Mouse (Mus musculus): ENCODE measurements around the gene Nmnat3. TPM values are rescaled to one million over a fixed set of nuclear protein-coding genes. Genes with fewer than 3 reads are reported as not detected.

The Nmnat3 gene
- polyA plus RNA-seq, 1 experiment: 12.9 TPM

DNA sequence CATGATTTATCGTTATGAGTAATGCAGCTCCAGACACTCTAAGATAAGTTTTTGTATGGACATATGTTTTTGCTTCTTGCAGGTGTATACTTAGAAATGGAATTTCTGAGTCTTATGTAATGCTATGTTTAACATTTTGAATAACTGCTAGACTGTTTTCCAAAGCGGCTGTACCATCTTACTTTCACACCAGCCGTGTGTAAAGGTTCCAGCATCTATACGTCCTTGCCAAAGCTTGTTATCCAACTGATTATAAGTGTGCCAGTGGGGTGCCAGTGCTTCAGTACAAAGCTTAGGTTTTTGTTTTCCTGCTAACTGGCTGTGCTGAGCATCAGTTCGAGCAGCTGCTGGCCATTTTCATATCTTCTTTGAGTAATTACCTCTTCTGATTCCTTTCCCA, 22.3 kb upstream of the Nmnat3 start:
- Histone ChIP-seq H3K27ac (ENCODE audit: control insufficient read depth, insufficient read depth, low read length) (no peak overlapping the region), H3K4me1 (replicated peaks; ENCODE audit: control insufficient read depth, insufficient read depth, low read length) (no peaks in the 10 kb centered on the region), H3K27me3 (ENCODE audit: control insufficient read depth, insufficient read depth, low read length) (no peaks in the 10 kb centered on the region), H3K36me3 (ENCODE audit: control insufficient read depth, insufficient read depth, low read length) (no peaks in the 10 kb centered on the region), H3K4me3 (ENCODE audit: control insufficient read depth, insufficient read depth, low read length) (no peak overlapping the region)
- no peak for TF ChIP-seq CTCF (IDR thresholded peaks at IDR 0.05; ENCODE audit: borderline replicate concordance, control insufficient read depth, extremely low read depth, insufficient read depth, low read length, poor library complexity)
- TF ChIP-seq POLR2A (IDR thresholded peaks at IDR 0.05; ENCODE audit: control insufficient read depth, extremely low read depth, insufficient read depth, low read length, poor library complexity): no peak
- no peak for DNase-seq
- WGBS: 84% methylated on average over 5 of the region's 5 CpGs

DNA sequence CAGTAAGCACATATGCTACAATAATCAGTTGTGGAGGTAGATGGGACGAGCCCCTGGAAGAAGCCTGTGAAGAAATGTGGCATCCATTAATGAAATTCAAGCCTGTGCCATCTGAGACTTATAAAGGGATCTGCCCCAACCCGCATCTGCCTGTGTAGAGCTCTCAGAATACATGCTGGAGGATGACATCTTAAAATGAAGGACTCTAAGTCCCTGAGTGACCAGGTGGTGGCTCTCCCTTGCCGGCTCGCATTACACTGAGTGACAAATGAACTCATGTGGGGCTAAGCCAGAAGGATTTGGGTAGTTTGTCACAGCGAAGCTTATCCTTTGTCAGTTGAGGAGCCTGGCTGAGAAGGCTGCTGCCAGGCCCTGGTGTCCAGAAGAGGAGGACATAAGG, 14.5 kb upstream of the Nmnat3 start:
- TF ChIP-seq CTCF (IDR thresholded peaks at IDR 0.05; ENCODE audit: borderline replicate concordance, control insufficient read depth, extremely low read depth, insufficient read depth, low read length, poor library complexity) (no peak), POLR2A (IDR thresholded peaks at IDR 0.05; ENCODE audit: control insufficient read depth, extremely low read depth, insufficient read depth, low read length, poor library complexity) (no peak)
- no peaks in the 10 kb centered on the region for H3K36me3 ChIP-seq (ENCODE audit: control insufficient read depth, insufficient read depth, low read length)
- no peaks in the 10 kb centered on the region for H3K27me3 ChIP-seq (ENCODE audit: control insufficient read depth, insufficient read depth, low read length)
- H3K4me1 ChIP-seq (replicated peaks; ENCODE audit: control insufficient read depth, insufficient read depth, low read length): no peaks in the 10 kb centered on the region
- no peak for DNase-seq
- H3K27ac ChIP-seq (ENCODE audit: control insufficient read depth, insufficient read depth, low read length): no peak overlapping the region
- no peak overlapping the region for H3K4me3 ChIP-seq (ENCODE audit: control insufficient read depth, insufficient read depth, low read length)
- WGBS: 76% methylated on average over 5 of the region's 5 CpGs

DNA sequence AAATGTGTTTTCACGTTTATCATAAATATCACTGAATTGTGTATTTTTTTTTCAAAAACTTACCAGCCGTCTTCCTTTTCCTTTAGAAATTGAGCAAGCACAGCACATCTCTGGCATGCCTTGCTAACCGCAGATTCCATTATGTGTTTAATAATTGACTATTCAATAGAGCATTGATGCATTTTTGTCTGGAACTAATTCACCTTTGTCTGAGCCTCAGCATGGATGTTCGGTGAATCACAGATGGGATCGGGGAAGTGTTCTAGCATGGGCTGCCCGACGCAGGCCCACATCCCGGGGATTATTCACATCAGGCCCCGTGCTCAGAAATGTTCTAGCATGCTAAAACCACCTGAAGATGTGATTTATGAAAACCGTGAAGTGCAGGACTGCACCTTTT, 12.2 kb upstream of the Nmnat3 start:
- 94% methylated on average over 10 of the region's 10 CpGs for WGBS
- no peak for TF ChIP-seq CTCF (IDR thresholded peaks at IDR 0.05; ENCODE audit: borderline replicate concordance, control insufficient read depth, extremely low read depth, insufficient read depth, low read length, poor library complexity)
- TF ChIP-seq POLR2A (IDR thresholded peaks at IDR 0.05; ENCODE audit: control insufficient read depth, extremely low read depth, insufficient read depth, low read length, poor library complexity): no peak
- H3K27ac ChIP-seq (ENCODE audit: control insufficient read depth, insufficient read depth, low read length): no peak overlapping the region

DNA sequence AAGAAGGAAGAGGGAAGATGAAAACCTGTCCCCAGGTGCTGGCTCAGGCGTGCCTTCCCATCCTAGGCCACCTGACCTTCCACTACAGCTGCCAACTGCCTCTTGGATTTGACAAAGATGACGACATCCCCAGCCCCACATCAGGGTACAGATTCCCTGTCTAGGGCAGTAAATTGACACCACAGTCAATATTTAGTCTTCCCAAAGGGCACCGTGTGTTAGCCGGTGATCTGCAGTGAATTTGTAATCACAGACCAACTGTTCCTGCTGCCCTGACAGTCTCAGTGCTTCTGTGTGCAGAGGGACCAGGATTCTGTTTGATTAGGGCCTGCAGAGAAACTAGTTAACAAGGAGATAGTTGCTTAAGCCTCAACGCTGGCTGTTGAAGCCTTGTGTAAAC, 7.1 kb upstream of the Nmnat3 start:
- no peak overlapping the region for H3K27ac ChIP-seq (ENCODE audit: control insufficient read depth, insufficient read depth, low read length)
- WGBS: 77% methylated on average over 5 of the region's 5 CpGs
- no peaks in the 10 kb centered on the region for H3K36me3 ChIP-seq (ENCODE audit: control insufficient read depth, insufficient read depth, low read length)
- no peaks in the 10 kb centered on the region for H3K27me3 ChIP-seq (ENCODE audit: control insufficient read depth, insufficient read depth, low read length)
- no peaks in the 10 kb centered on the region for H3K4me1 ChIP-seq (replicated peaks; ENCODE audit: control insufficient read depth, insufficient read depth, low read length)
- no peak overlapping the region for H3K4me3 ChIP-seq (ENCODE audit: control insufficient read depth, insufficient read depth, low read length)
- TF ChIP-seq POLR2A (IDR thresholded peaks at IDR 0.05; ENCODE audit: control insufficient read depth, extremely low read depth, insufficient read depth, low read length, poor library complexity) (no peak), CTCF (IDR thresholded peaks at IDR 0.05; ENCODE audit: borderline replicate concordance, control insufficient read depth, extremely low read depth, insufficient read depth, low read length, poor library complexity) (no peak)
- no peak for DNase-seq

More for the DNA sequence above, 12.2 kb upstream of the Nmnat3 start:
- Histone ChIP-seq H3K4me1 (replicated peaks; ENCODE audit: control insufficient read depth, insufficient read depth, low read length) (no peaks in the 10 kb centered on the region), H3K4me3 (ENCODE audit: control insufficient read depth, insufficient read depth, low read length) (no peak overlapping the region), H3K36me3 (ENCODE audit: control insufficient read depth, insufficient read depth, low read length) (no peaks in the 10 kb centered on the region), H3K27me3 (ENCODE audit: control insufficient read depth, insufficient read depth, low read length) (no peaks in the 10 kb centered on the region)
- DNase-seq: no peak

DNA sequence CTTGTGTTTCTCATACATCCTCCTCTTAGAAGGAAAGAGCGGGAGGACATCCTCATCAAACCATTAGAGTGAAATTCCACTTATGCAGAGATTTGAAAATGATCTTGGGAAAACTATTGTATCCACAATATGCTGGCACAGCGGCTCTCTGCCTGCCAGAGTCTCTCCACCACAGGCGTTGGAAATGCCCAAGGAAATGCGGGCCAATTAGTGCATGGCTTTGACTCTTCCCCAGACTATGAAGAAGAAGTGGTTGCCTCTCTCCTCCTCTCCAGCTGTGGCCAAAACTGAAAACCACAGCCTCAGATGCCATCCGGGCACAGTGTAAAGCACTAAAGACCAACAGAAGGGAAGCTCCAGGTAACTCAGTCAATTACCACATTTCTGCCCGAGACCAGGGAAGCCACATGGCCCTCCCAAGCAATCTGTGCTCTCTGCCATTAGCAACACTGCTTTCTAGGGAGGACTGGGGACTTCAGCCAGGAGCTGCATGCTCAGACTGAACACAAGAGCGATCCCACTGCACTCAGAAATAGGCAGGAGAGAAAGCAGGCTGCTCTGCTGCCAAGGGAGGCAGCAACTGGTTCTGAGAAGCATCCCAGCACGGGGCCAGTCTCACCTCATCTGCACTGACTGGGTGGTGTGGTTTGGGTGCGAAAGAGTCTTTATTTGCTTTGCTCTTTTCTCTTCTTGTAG, 1.5 kb upstream of the Nmnat3 start:
- Histone ChIP-seq H3K4me3 (ENCODE audit: control insufficient read depth, insufficient read depth, low read length) (no peak overlapping the region), H3K4me1 (replicated peaks; ENCODE audit: control insufficient read depth, insufficient read depth, low read length) (no peaks in the 10 kb centered on the region), H3K36me3 (ENCODE audit: control insufficient read depth, insufficient read depth, low read length) (no peaks in the 10 kb centered on the region), H3K27ac (ENCODE audit: control insufficient read depth, insufficient read depth, low read length) (no peak overlapping the region), H3K27me3 (ENCODE audit: control insufficient read depth, insufficient read depth, low read length) (no peaks in the 10 kb centered on the region)
- no peak for TF ChIP-seq POLR2A (IDR thresholded peaks at IDR 0.05; ENCODE audit: control insufficient read depth, extremely low read depth, insufficient read depth, low read length, poor library complexity)
- TF ChIP-seq CTCF (IDR thresholded peaks at IDR 0.05; ENCODE audit: borderline replicate concordance, control insufficient read depth, extremely low read depth, insufficient read depth, low read length, poor library complexity): no peak
- DNase-seq: no peak
- WGBS: 53% methylated on average over 9 of the region's 9 CpGs

DNA sequence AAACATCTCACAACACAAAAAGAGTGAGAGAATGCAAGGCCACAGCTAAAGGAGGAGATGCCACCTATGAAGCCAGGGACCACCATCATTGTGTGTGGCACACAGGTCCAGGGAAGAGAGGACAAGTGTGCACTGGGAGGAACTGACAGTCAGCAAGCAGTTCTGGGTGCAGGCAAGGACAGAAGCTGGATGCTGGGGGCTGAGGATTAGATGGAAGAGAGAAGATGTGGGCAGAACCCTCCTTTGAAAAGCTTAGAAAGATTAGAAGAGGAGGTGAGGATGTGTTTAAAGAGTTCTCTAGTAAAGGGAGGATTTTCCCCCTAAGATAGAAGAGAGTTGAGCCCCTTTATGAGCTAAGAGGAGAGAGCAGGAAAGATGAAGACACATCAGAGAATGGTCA, 2.4 kb downstream of the Nmnat3 start:
- TF ChIP-seq CTCF (IDR thresholded peaks at IDR 0.05; ENCODE audit: borderline replicate concordance, control insufficient read depth, extremely low read depth, insufficient read depth, low read length, poor library complexity) (no peak), POLR2A (IDR thresholded peaks at IDR 0.05; ENCODE audit: control insufficient read depth, extremely low read depth, insufficient read depth, low read length, poor library complexity) (no peak)
- no peaks in the 10 kb centered on the region for H3K4me1 ChIP-seq (replicated peaks; ENCODE audit: control insufficient read depth, insufficient read depth, low read length)
- H3K27me3 ChIP-seq (ENCODE audit: control insufficient read depth, insufficient read depth, low read length): no peaks in the 10 kb centered on the region
- no peak overlapping the region for H3K27ac ChIP-seq (ENCODE audit: control insufficient read depth, insufficient read depth, low read length)
- no peaks in the 10 kb centered on the region for H3K36me3 ChIP-seq (ENCODE audit: control insufficient read depth, insufficient read depth, low read length)
- no peak overlapping the region for H3K4me3 ChIP-seq (ENCODE audit: control insufficient read depth, insufficient read depth, low read length)
- no peak for DNase-seq

DNA sequence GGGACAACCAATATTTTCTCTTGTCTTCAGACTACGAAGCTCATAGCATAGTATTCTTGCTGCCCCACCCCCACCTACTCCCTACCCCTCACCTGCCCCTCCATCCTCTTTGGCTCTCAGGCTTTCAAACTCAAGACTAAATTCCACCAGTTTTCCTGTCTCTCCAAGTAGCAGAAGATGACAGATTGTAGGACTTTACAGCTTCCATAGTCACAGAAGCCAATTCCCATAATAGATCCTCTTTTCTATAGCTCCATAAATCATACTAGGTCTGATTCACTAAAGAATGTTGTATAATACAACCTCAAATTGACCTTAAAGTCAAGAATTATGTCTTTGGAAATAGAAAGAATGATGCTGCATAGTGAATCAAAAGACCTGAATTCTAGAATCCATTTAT, 3.4 kb downstream of the Nmnat3 start:
- Histone ChIP-seq H3K27ac (ENCODE audit: control insufficient read depth, insufficient read depth, low read length) (no peak overlapping the region), H3K4me1 (replicated peaks; ENCODE audit: control insufficient read depth, insufficient read depth, low read length) (no peaks in the 10 kb centered on the region), H3K4me3 (ENCODE audit: control insufficient read depth, insufficient read depth, low read length) (no peak overlapping the region), H3K36me3 (ENCODE audit: control insufficient read depth, insufficient read depth, low read length) (no peaks in the 10 kb centered on the region), H3K27me3 (ENCODE audit: control insufficient read depth, insufficient read depth, low read length) (no peaks in the 10 kb centered on the region)
- DNase-seq: no peak
- TF ChIP-seq CTCF (IDR thresholded peaks at IDR 0.05; ENCODE audit: borderline replicate concordance, control insufficient read depth, extremely low read depth, insufficient read depth, low read length, poor library complexity): no peak
- TF ChIP-seq POLR2A (IDR thresholded peaks at IDR 0.05; ENCODE audit: control insufficient read depth, extremely low read depth, insufficient read depth, low read length, poor library complexity): no peak
- WGBS: 91% methylated on average over 1 of the region's 1 CpGs
